Mouse (Mus musculus): Measurements from ENCODE around the gene Lyrm2.

Lyrm2 gene

DNA sequence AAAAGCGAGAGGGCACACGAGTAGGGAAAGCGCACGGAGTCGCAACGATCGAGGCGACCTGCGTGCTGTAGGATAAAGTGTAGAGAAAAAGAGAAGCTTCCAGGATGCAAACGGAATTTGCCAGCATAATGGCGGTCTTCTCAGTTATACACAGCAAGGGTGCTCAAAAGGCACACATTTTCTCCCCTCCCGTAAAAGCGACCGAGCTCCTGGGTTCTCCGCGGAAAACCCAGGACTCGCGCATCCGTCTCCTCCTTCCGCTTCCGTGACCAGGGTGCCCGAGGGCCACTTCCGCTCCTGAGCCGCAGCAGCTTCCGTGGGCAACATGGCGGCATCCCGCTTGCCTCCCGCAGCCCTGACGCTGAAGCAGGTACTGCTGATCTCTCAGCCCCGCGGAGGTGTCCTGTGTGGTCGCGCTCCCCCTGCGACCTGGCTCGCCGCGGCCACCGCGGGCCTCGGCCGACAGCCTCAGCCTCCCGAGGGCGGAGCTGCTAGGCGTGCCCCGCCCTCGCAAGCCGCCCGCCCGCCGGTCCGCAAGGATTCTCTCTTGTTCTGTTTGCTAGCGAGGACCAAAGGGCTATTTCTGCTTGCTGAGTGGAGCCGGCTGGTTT, at the start of gene Lyrm2:
Gene Lyrm2, plus strand, starts transcription at position 288 of the 611 bp plus-strand sequence.
- peak; percentile 86 for DNase-seq (ENCODE audit: inconsistent ontology term)

DNA sequence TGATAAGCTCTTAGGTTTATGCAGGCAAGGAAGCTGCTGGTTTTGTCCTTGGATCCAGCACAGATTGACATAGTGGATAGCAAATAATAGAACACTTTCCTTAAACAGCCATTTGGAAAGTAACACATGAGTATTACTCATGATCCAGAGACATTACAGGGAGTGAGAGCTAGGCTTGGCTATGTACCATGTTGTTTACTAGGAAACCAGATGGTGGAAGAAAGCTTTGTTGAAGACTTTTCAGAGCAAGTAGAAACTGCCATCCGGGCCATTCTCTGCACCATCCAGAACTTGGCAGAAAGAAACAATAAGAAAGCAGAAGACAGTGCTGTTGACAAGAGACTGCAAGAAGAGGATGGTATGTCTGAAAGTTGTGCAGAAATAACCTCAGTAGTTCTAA, 49.3 kb upstream of the Lyrm2 start:
- no peak for DNase-seq (ENCODE audit: inconsistent ontology term)

DNA sequence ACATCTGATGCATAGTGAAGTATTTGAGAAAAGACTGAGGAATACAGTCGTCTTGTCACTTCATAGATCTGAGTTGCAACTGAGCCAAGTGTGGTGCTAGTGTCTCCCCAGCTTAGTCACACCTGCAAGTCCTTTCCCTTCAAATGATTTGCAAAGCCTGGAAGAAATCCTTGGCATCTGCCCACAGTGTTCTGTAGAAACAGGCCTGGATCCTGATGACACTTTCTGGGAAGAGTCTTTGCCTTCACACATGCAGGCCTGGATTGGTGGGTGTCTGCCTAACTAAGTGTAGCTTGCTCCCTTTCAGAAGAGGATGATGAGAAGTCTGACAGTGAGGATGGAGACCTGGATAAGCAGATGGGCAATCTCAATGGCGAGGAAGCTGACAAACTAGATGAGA, 42.6 kb upstream of the Lyrm2 start:
- DNase-seq (ENCODE audit: inconsistent ontology term): no peak

DNA sequence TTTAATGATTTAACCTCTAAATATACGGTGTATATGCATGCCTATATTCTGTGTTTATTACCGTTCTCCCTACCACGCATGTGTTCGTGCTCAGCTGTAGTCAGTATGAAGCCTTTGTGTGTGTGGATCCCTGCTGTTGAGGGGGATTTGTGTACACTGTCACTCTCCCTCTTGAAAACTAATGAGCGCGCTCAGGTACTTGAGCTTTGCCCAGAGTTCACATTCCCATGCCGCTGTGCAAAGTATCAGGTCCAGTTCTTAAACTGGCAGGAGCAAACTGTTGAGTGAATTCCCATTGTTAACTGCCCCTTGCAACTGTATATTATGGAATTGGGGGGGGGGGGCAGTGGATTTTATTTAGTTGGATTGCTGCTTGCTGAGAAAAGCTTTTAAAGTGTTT, 32.6 kb upstream of the Lyrm2 start:
- DNase-seq (ENCODE audit: inconsistent ontology term): no peak

DNA sequence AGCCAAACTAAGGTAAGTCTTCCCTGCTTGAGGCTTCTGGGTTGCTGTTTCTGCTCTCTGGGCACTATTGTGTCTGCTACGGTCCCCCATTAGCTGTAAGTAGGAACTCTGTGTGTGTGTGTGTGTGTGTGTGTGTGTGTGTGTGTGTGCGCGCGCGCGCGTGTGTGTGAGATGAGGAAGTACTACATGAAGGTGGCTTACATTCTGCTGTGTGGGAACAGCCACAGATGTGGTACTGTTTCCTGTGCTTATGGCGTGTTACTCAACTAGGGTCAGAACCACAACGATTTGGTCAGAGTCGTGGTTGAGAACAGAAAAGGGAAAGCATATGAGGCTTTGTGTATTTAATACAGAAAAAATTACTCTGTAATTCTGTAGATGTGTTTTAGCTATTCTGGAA, 32.0 kb upstream of the Lyrm2 start:
- no peak for DNase-seq (ENCODE audit: inconsistent ontology term)

DNA sequence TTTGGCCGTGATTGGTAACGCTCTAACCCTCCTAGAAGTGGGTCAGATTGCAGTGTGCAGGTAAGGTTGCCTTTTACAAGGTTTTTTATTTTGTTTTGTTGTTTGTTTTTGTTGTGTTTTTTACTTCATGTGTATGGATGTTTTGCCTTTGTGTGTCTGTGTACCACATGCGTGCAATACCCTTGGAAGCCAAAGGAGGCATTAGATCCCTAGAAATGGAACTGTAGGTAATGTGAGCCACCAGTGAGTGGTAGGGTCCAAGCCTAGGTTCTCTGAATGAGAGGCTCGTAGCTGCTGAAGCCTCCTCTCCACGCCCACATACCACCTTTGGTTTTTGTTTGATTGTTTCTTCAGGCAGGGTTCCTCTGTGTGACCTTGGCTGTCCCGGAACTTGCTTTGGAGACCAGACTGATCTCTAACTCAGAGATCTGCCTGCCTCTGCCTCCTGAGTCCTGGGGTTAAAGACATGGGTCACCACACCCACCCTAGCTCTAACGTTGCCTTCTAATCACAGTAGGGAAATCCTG, 29.7 kb upstream of the Lyrm2 start:
- no peak for DNase-seq (ENCODE audit: inconsistent ontology term)

DNA sequence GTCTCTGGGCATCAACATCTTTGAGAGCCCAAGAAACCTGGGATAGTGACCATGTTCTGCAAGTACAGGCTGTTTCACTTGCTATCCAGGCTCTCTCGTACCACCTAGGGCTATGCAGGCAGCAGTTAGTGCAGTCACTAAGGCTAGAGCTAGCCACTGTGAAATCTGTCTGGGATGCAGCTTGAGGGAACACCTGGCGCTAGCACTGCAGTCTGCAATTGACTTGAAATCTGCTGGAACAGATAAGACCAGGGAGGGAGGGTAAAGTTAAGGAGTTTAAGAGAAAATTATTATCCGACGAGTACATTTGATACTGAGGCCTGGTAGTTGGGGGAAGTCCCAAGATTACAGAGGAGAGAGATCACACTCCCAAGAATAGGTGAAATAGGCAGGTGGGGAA, 20.1 kb upstream of the Lyrm2 start:
- DNase-seq (ENCODE audit: inconsistent ontology term): no peak

DNA sequence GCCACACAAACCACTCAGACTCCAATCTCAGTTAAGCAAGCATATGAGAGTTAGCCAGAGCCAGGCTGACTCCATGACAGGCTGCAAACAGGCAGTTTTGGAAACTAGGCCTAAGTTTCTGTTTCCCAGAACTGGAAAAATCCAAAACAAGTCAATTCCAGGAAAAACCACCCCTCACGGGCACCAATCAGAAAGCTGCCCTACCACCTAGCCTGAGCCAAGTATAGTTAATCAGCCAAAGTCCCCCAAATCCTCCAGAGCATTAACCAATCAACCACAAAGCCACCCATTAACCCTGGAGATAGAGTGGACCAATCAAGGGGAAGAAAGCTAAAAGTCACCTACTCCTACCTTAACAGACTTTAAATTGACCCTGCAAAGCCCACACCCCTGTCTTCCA, 12.9 kb upstream of the Lyrm2 start:
- DNase-seq (ENCODE audit: inconsistent ontology term): no peak

DNA sequence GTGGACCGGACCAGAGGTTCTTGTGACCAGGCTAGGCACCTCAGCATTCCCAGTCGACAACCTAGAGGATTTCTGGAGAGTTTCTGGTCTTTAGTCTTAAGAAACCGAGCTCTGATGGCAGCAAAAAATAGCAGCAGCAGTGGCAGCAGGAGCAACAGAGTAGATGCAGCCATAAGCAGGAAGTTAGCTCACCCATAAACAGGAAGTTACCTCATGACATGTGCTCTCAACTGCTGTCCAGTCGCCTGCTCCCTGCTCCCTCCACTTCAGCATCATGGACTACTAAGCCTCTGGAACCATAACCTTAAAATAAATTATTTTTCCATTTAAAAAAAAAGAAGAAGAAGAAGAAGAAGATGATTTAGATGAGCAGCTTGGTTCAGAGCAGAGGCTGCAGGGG, 11.0 kb upstream of the Lyrm2 start:
- DNase-seq (ENCODE audit: inconsistent ontology term): no peak

DNA sequence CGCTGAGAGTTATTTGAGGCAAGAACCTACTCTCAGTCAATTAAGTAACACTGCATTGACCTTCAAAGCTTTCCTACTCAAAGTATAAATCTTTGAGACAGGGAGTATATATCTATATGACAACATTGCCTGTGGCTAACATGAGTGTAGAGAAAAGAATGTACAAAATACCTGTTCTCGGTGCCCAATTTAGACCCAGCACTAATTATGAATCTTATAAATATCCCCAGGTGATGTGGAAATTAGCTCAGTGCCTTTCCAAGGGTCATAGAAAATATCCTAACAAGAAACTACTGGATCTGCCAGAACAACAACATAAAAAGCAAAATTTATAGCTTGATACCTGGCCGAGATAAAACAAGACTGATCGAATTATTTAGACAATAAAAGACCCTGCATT, 1.1 kb upstream of the Lyrm2 start:
- no peak for DNase-seq (ENCODE audit: inconsistent ontology term)

DNA sequence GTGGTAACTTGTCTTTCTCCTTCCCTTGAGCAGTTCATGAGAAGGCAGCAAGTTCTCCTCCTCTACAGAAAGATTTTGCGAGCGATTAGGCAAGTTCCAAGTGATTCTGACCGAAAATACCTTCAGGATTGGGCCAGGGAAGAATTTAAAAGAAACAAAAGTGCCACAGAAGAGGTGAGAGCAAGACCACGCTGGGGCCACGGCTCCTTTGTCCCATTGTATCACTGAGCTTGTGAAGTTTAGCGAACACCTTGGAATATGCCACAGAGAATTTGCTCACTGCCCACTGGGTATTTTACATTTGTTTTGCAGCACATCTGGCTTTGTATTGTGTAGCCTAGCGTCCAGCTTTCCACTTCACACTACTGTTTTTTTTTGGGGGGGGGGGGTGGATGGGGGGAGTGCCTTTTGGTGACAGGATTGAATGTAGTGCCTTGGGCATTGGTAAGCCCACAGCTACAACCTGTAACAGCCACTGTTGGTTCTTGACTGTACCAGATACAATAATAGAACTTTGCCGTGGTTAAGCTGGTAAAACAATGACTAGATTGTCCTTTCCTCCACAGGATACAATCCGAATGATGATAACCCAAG, 621 bp downstream of the Lyrm2 start:
- DNase-seq (ENCODE audit: inconsistent ontology term): peak; percentile 30

DNA sequence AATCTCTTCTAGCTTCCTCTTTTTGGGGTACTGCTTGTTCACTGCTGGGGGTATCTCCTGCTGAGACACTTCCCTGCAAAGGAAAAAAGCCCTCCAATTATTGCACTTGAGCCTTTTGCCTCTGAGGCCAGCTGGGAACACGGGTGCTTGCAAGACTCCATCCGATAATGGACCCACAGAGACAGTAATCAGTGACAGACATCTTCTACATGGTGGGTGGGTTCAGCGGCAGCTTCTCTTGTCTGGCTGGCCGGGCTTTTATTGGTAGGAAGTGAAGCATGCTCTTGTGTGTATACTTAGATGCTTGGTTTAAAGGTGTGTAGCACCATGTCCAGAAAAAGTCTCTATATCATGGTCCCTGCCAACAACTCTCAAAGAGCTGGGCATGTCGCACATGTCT, 17.4 kb downstream of the Lyrm2 start:
- DNase-seq (ENCODE audit: inconsistent ontology term): no peak

DNA sequence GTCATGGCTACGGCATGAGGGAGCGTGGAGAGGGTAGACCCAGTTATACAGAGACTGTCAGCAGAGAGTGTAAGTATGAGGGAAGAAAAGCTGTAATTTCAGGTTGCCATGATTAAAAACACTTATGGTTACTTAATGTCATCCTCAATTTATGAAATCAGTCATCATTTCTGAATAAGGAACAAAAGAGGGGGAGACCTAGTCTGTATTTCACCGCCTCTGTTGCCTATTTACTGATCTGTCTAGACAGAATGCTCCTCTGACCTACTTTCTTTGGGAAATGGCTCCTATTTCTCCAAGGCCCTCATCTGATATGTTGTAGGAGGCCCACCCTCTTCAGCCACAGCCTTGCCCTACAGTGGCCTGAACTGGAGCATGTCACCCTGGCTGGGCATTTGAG, 20.6 kb downstream of the Lyrm2 start:
- DNase-seq (ENCODE audit: inconsistent ontology term): no peak

DNA sequence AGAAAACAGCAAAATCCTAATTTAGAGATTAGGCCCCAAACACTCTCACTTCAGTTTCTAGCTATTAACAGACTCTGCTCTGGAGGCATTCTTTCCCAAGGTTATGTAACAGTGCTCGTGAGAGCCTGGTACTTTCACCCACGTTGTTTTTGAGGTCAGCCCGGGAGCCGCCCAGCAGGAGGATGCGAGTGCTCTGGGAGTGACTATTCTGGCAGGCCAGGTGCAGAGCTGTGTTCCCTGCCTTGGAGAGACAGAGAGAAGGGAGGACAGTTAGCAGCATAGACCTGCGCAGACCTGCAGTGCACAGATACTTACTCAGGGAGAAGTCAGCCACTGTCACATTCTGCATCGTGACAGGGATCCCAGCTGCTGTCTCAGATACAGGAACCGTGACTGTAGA, 24.2 kb downstream of the Lyrm2 start:
- peak; percentile 51 for DNase-seq (ENCODE audit: inconsistent ontology term)

DNA sequence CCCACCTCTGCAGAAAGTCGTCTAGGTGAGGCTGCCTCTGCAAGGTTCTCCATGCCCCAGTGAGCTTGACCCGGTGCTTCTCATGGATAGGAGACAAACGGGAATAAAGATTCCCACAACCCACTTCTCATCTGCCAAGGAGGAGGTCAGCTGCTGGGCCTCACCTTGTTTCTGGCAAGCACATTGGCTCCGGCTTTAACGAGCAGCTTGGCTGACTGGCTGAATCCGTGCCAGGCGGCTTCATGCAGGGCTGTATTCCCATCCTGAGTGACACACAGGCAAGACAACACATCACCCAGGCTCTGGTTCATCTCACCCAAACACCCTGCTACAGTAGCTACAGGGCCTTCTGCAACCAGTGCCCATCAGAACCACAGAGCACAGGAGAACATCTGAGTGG, 26.9 kb downstream of the Lyrm2 start:
- peak; percentile 57 for DNase-seq (ENCODE audit: inconsistent ontology term)

DNA sequence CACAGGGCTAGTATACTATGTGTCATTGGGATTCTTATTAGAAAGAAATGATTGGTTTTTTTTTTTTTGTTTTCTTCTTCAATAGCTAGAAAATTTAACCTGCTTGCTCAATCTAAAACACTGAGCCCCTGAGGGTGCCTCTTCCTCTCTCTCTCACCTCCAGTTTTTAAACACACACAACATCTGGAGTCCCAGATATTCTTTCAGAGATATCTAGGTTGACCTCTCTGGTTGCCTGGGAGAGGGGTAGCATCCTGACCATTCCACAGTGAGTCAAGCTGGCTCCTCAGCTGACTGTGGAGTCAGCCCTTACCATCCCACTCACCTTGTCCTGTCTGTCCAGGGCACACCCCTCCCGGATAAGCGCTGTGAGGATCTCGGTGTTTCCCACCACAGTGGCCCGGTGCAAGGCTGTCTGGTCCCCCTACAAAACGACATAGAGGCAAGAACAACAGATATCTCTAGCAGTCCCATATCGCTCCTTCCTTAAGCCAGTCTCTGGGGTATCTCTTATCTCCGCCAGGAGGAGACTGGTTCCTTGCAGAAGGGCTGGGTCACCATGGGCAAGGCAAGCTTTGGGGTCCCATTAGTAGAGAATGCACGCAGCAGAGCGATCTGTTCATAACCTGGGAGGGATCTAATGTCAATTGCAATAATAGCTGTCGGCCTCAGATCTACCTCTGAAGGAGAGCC, 28.5 kb downstream of the Lyrm2 start:
- no peak for DNase-seq (ENCODE audit: inconsistent ontology term)

DNA sequence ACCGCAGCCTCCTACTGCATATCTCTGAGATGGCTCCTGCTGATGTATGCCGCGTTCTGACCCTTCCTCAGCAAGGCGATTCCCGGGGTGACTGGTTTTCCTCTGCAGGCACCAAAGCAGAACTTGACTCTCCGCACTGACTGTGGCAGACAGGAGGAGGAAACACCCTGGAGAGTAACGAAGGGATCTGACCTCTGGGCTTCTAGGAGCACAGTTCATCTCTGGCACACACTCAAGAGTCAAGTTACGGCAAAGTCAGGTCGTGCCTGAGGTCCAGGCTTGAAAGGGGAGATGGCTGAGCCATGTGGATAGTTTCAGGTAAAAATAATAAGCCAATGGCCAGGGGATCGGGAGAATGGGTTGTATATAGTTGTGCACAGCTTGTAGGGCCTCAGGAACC, 29.3 kb downstream of the Lyrm2 start:
- no peak for DNase-seq (ENCODE audit: inconsistent ontology term)

DNA sequence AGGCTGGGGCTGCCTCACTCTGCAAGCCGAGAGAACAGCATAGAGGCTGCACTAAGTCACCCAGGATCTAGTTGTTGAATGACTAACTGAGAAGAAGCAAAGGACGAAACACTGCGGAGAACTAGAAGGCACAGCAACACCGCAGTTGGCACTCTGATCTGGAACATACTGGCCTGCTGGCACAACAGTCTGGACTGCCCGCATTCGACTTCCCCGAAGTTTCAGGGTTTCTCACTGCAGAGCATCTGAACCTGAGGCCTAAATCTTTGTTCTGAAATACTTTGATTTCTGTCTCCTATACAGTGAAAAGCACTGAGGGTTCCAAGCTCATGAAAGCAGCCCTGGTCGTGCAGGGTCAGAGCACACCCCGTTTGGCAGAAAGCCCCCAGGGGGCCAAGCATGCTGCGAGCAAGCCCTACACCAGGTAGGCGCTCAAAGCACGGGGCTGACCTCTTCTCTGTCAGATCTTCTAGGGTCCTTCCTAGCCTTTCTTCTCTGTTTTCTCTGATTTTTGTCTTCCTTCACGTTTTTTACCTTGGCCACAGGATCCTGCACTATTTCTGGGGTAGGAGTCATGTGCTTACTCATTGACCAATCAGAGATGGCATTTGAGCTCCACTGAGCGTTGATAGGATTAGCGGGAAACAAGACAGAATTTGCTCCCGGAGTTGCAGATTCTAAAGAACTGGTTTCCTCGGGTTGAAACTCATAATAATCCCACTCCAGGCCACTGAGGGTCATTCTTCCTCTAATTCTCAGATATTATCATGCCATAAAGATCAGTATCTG, 33.6 kb downstream of the Lyrm2 start:
- DNase-seq (ENCODE audit: inconsistent ontology term): peak; percentile 42

DNA sequence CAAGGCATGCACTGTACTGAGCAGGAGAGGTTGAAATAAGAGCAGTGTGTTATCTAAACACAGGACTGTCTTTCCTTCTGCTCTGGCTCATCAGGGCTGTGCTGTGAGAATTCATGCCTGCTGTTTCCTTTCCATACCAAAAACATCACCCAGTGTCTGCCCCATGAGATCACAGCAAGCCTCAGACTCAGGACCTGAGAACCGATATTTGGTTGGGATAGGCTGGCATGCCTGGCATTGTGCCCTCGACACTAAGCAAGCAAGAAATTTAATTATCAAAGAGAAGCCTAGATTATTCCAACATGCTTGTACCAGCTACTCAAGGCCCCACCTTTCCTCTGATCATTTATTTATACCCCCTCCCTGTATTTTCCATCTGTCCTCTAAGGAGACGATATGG, 34.5 kb downstream of the Lyrm2 start:
- DNase-seq (ENCODE audit: inconsistent ontology term): no peak

DNA sequence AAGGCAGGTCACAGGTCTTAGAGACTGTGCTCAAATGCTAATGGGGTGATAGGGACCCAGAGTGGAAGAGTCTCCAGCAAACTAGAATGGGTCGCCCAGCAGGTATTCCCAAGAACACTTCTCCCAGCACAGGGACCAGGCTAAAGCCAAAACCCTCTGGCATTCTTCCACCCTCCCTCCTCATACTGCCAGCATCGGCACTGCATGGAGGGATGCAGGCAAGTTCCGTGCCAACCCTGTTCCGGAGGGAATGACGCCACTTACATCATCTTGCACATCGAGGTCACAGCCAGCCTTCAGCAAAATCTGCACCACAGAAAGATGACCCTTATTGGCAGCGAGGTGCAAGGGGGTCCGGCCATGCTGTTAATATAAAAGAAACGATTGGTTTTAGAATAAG, 36.0 kb downstream of the Lyrm2 start:
- DNase-seq (ENCODE audit: inconsistent ontology term): no peak

DNA sequence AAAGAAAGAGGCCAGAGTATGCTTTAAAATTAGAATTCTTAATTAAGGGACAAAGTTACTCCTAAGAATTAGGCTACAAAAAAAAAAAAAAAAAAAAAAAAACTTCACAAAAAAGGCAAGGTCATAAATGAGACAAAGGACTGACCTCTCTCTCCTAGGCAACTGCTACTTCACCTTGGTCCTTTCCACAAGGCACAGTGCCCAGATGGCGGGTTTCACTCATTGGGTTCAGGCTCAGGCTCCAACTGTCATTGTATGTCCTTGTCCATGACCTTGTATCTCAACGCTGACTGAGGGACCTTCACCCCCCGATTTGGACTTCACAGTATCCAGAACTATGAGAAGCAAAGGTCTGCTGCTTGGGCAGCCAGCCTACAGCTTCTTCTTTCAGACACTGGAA, 38.3 kb downstream of the Lyrm2 start:
- no peak for DNase-seq (ENCODE audit: inconsistent ontology term)
